Mouse (Mus musculus) midbrain, embryonic 15.5 days (tissue): ENCODE data around the gene Ppme1. TPM values are rescaled to one million over a fixed set of nuclear protein-coding genes. Genes with fewer than 3 reads are reported as not detected.
A peak's percentile ranks its signal among the peaks of the same experiment; 100 is the strongest.

Experiments used
- ATAC-seq: fragments of 200-750 bp; cut with Nextera tagmentation; replicated peaks from 2 replicates; pipeline ENCODE4 v1.8.0; 2017; ENCODE audit warnings: moderate TSS enrichment
- H3K27ac ChIP-seq: fragments of 300-500 bp; sonication (generic); 2 replicates; pipeline ENCODE4 v1.5.1; 2015; ENCODE audit warnings: mild to moderate bottlenecking, inconsistent platforms
- H3K27me3 ChIP-seq: fragments of 300-500 bp; sonication (generic); replicated peaks from 2 replicates; pipeline ENCODE4 v1.6.1; 2015; ENCODE audit warnings: inconsistent platforms
- H3K36me3 ChIP-seq: fragments of 300-500 bp; sonication (generic); replicated peaks from 2 replicates; pipeline ENCODE4 v1.6.1; 2015; ENCODE audit warnings: inconsistent platforms
- H3K4me1 ChIP-seq: fragments of 300-500 bp; sonication (generic); 2 replicates; pipeline ENCODE4 v1.6.1; 2015; ENCODE audit warnings: inconsistent platforms
- H3K4me2 ChIP-seq: fragments of 300-500 bp; sonication (generic); 2 replicates; pipeline ENCODE4 v1.6.1; 2015; ENCODE audit warnings: inconsistent platforms, mild to moderate bottlenecking, moderate library complexity
- H3K4me3 ChIP-seq: fragments of 300-500 bp; sonication (generic); 2 replicates; pipeline ENCODE4 v1.5.1; 2015; ENCODE audit warnings: mild to moderate bottlenecking, inconsistent platforms
- H3K9ac ChIP-seq: fragments of 300-500 bp; sonication (generic); 2 replicates; pipeline ENCODE4 v1.6.1; 2015; ENCODE audit warnings: mild to moderate bottlenecking, inconsistent platforms
- H3K9me3 ChIP-seq: fragments of 300-500 bp; sonication (generic); 2 replicates; pipeline ENCODE4 v1.6.1; 2016; ENCODE audit warnings: inconsistent platforms
- WGBS: fragments of 180-500 bp; shearing (Covaris S2); methylation state at CpG from one replicate; pipeline ENCODE4 v1.1.7; 2015; ENCODE audit warnings: mixed read lengths; 5-methylcytosine and 5-hydroxymethylcytosine counted together
- polyA plus RNA-seq: library from polyadenylated mRNA; unstranded; fragments of >200 nt; fragmentation: Nextera tagmentation; extraction: Ambion mirVana; gene quantifications from 2 replicates; pipeline ENCODE4 v1.2.1, GENCODE M21; 2015

Ppme1 gene
- polyA plus RNA-seq, 1 experiment from 2014 or later, result 183 TPM

DNA sequence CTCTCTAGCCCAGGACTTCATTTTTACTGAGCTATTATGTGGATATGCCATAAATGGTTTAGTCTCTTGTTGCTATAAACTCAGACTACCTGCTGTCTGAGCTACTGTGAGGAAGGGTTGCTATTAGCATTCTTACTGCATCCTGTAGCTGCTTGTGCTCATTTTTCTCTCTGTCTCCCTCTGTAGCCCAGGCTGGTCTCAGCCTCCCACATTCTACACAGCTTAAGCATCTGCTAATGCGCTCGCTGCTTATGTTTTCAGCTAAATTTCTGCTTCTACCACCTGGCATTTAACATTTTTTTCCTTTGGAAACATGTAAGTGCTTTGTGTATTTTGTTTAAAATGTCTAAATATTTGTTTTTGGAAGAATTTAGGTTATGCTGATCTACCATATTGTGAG, 76.4 kb downstream of the Ppme1 start:
- WGBS, result 94% methylated on average over 2 of the region's 2 CpGs
- Histone ChIP-seq H3K4me2 (no peak overlapping the region), H3K9ac (no peak overlapping the region), H3K36me3 (no peaks in the 10 kb centered on the region), H3K27me3 (no peaks in the 10 kb centered on the region), H3K4me3 (no peak overlapping the region), H3K9me3 (no peaks in the 10 kb centered on the region), H3K4me1 (no peaks in the 10 kb centered on the region), H3K27ac (no peak overlapping the region)
- no peak for ATAC-seq

DNA sequence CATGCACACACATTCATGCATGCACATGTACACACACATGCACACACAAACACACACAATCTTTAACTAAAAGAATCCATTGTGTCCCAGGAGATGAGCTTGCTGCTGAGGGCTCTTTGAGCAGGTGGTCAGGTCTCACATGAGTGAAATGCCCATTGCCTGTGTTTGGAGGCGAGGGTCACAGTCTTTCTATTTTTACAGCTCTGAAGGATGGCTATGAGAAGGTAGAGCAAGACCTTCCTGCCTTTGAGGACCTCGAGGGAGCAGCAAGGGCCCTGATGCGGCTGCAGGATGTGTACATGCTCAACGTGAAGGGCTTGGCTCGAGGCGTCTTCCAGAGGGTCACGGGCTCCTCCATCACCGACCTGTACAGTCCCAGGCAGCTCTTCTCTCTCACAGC, 78.6 kb downstream of the Ppme1 start:
- ATAC-seq, result no peak
- 87% methylated on average over 8 of the region's 8 CpGs for WGBS

DNA sequence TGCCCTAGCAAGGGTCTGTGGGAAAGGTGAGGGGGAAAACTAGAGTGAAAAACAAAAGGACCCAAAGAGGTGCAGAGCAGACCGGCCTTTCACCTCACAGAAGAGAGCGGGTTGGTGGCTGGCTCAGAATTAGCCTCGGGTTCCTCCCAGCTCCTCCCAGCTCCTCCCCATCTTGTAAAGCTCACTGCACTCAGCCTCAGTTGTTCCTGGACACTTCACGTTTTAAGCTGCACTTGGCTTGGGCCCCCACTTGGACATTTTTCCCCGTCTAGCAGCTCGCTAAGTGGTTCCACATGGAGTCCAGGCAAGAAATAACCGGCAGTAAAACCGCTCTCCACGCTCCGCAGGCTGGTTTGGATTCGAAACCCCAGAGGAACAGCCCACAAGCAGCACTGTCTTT, 83.5 kb downstream of the Ppme1 start:
- H3K9ac ChIP-seq, result no peak overlapping the region
- 37% methylated on average over 11 of the region's 11 CpGs for WGBS
- H3K4me1 ChIP-seq, result peaks cover 24% of the 10 kb centered on the region
- no peak overlapping the region for H3K4me3 ChIP-seq
- no peaks in the 10 kb centered on the region for H3K9me3 ChIP-seq
- no peaks in the 10 kb centered on the region for H3K27me3 ChIP-seq
- 0 out of 2 replicates have a peak, but pooled peaks have one; percentile 18 for ATAC-seq
- H3K4me2 ChIP-seq, result peak overlapping the region; percentile 10; the same call in 1 of the 2 replicates
- H3K36me3 ChIP-seq, result no peaks in the 10 kb centered on the region
- peak overlapping the region; percentile 63 for H3K27ac ChIP-seq

More for the DNA sequence above, 78.6 kb downstream of the Ppme1 start:
- H3K4me1 ChIP-seq, result peaks cover 5% of the 10 kb centered on the region
- H3K4me3 ChIP-seq, result no peak overlapping the region
- no peaks in the 10 kb centered on the region for H3K36me3 ChIP-seq
- no peak overlapping the region for H3K4me2 ChIP-seq
- no peak overlapping the region for H3K27ac ChIP-seq
- H3K9me3 ChIP-seq, result no peaks in the 10 kb centered on the region
- H3K27me3 ChIP-seq, result no peaks in the 10 kb centered on the region
- H3K9ac ChIP-seq, result no peak overlapping the region

DNA sequence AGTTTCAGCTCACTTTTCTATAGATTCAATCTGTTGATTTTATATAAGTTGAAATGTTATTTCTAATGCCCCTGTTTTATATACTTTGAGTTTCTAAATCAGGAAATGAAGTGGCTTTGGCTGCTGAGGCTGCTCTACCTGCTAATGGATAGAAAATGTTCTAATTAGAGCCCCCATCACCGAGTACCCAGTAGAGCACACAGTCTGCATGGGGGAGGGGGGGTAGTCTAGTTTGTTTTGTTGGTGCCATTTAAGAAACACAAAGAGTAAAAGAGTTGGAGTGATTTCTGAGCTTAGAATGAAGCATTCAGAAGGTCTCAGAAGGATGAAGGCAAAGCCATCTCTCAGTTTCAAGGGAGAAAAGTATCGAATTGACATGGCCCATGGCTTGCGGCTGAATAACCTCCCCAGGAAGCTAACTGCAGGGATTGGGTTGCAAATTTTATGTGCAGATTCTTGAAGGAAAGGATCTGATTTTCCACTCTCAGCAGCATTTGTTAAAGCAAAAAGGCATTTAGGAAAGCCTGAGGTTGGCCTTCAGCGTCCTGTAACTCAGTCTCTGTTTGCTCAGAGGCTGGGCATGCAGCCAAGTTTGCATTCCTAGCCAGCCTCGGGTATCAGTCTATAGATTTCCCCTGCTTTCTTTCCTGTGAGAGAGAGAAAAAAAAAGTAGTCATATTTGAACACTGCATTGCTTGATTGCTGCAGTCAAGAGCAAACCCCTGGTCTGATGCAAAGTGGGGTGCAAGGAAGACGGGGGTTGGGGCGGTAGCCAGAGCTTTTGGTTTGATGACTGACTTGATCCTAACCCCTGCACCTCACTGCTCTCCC, 84.1 kb downstream of the Ppme1 start:
- Histone ChIP-seq H3K27ac (peak overlapping the region; percentile 63), H3K4me1 (peaks cover 24% of the 10 kb centered on the region), H3K9me3 (no peaks in the 10 kb centered on the region), H3K9ac (no peak overlapping the region), H3K36me3 (no peaks in the 10 kb centered on the region), H3K4me2 (peak overlapping the region; percentile 10; the same call in 1 of the 2 replicates), H3K27me3 (no peaks in the 10 kb centered on the region), H3K4me3 (no peak overlapping the region)
- peak; percentile 52; the same call in 1 of the 2 replicates for ATAC-seq
- WGBS, result 23% methylated on average over 7 of the region's 7 CpGs

DNA sequence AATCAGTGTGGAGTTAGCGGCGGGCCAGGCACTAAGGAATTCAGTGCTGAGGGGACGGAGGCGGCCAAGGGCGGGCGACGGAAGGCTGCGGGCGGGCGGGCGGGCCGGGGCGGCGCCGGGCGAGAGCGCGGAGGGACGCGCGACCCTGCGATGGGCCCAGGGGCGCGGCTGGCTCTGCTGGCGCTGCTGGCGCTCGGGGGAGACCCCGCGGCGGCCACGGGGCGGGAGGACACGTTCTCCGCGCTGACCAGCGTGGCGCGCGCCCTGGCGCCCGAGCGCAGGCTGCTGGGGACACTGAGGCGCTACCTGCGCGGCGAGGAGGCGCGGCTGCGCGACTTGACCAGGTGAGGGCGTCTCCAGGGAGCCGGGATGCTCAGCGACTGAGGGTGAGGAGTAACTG, 86.7 kb downstream of the Ppme1 start, which contains the start of gene P4ha3:
Gene P4ha3 (plus strand): TSS at position 138 of the 400 bp plus-strand sequence.
- 0% methylated on average over 53 of the region's 53 CpGs for WGBS
- H3K4me2 ChIP-seq, result peak within 1 kb of the TSS; percentile 92

DNA sequence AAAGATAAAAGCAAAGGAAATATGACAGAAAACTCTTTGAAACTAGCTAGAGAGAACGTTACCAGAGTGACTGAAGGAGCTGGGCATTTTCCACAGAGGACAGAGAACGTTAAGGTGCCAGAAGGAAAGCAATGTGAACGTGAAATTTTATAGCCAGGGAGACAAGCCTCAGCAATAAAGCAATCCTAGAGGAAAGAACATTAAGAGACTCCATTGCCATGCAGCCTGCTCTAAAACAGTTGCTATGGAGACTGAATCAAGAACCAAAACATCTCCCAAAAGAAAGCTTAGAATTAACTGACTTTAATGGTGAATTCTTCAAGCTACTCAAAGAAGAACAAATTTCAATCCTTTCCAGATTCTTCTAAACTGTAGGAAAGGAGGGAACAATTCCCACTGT, 88.8 kb downstream of the Ppme1 start:
- H3K4me2 ChIP-seq, result no peak overlapping the region
- no peaks in the 10 kb centered on the region for H3K36me3 ChIP-seq
- no peak for ATAC-seq
- no peak overlapping the region for H3K9ac ChIP-seq
- peaks cover 16% of the 10 kb centered on the region for H3K4me1 ChIP-seq
- H3K27ac ChIP-seq, result no peak overlapping the region
- 11% methylated on average over 3 of the region's 3 CpGs for WGBS
- H3K9me3 ChIP-seq, result no peaks in the 10 kb centered on the region
- H3K27me3 ChIP-seq, result no peaks in the 10 kb centered on the region
- H3K4me3 ChIP-seq, result no peak overlapping the region

More for the DNA sequence above, 86.7 kb downstream of the Ppme1 start, which contains the start of gene P4ha3:
- ATAC-seq, result peak; percentile 59
- no peaks in the 10 kb centered on the region for H3K36me3 ChIP-seq
- no peak within 1 kb of the TSS for H3K27ac ChIP-seq
- H3K9me3 ChIP-seq, result no peaks in the 10 kb centered on the region
- peak within 1 kb of the TSS; percentile 50 for H3K9ac ChIP-seq
- H3K4me3 ChIP-seq, result peak within 1 kb of the TSS; percentile 54
- no peaks in the 10 kb centered on the region for H3K27me3 ChIP-seq
- peaks cover 24% of the 10 kb centered on the region for H3K4me1 ChIP-seq

DNA sequence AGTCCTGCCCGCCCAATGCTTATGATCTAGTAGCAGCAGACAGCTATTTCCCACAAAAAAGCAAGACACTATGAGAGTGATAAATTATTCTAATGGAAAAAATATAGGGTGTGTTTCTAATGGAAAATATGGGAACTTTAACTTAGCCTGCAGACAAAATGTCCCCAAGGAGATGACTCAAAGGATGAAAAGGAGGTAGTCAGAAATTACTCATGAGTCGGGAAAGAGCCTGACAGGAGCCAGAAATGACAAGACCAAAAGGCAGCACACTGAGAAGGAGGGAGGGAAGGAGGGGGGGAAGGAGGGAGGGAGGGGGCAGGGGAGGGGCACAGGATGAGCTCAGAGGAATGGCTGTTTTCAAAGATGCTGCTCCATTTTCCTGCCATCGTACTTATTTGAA, 90.5 kb downstream of the Ppme1 start:
- no peak overlapping the region for H3K9ac ChIP-seq
- H3K4me2 ChIP-seq, result no peak overlapping the region
- H3K4me1 ChIP-seq, result peaks cover 10% of the 10 kb centered on the region
- 47% methylated on average over 3 of the region's 3 CpGs for WGBS
- no peak overlapping the region for H3K4me3 ChIP-seq
- no peaks in the 10 kb centered on the region for H3K36me3 ChIP-seq
- H3K9me3 ChIP-seq, result no peaks in the 10 kb centered on the region
- no peaks in the 10 kb centered on the region for H3K27me3 ChIP-seq
- no peak for ATAC-seq
- no peak overlapping the region; the same call in 1 of the 2 replicates for H3K27ac ChIP-seq

DNA sequence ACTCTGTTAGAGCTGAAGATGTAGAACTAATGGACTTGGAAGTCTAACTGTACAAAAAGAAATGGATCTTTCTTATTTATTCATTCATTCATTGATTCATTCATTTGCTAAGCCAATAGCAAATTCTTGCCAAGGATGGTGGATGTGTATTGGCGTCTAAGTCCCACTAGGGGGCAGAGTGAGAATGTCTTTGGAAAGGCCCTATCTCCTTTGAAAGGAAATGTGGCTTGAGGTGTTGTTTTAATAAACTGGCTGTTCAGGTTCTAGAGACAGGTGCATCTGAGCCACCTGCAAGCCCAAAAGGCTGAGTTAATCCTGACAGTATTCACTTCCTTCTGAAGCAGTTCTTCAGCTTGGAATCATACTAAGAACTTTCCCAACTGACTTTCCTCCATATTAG, 92.3 kb downstream of the Ppme1 start:
- H3K4me2 ChIP-seq, result no peak overlapping the region
- 0% methylated on average over 1 of the region's 1 CpGs for WGBS

More for the DNA sequence above, 92.3 kb downstream of the Ppme1 start:
- ATAC-seq, result no peak
- H3K36me3 ChIP-seq, result peaks cover 3% of the 10 kb centered on the region; the same call in 1 of the 2 replicates
- H3K27ac ChIP-seq, result no peak overlapping the region
- H3K9ac ChIP-seq, result no peak overlapping the region
- no peaks in the 10 kb centered on the region for H3K9me3 ChIP-seq
- H3K27me3 ChIP-seq, result no peaks in the 10 kb centered on the region
- H3K4me3 ChIP-seq, result no peak overlapping the region
- no peaks in the 10 kb centered on the region; the same call in 1 of the 2 replicates for H3K4me1 ChIP-seq

Other genes starting within 250 kb of the Ppme1 start
- 16.0 and 19.4 TPM in 2 replicates for gene Lipt2, start 213.0 kb downstream of the Ppme1 start, polyA plus RNA-seq
- gene Kcne3, start 195.8 kb downstream of the Ppme1 start, polyA plus RNA-seq, result 0.60 and 0.98 TPM in 2 replicates
- gene Pgm2l1, start 144.9 kb downstream of the Ppme1 start, polyA plus RNA-seq, result 29.9 and 30.6 TPM in 2 replicates
- 6.5 and 6.8 TPM in 2 replicates for gene P4ha3, start 86.8 kb downstream of the Ppme1 start, polyA plus RNA-seq
- 20.3 and 22.4 TPM in 2 replicates for gene C2cd3, start 74 bp downstream of the Ppme1 start, polyA plus RNA-seq
- gene Ucp3, start 100.7 kb upstream of the Ppme1 start, polyA plus RNA-seq, result not detected in 2 replicates
- 57.2 and 61.6 TPM in 2 replicates for gene Ucp2, start 121.0 kb upstream of the Ppme1 start, polyA plus RNA-seq
- 3.7 and 4.9 TPM in 2 replicates for gene Dnajb13, start 142.7 kb upstream of the Ppme1 start, polyA plus RNA-seq
- gene Coa4, start 164.8 kb upstream of the Ppme1 start, polyA plus RNA-seq, result 15.5 and 17.7 TPM in 2 replicates
- 253 and 260 TPM in 2 replicates for gene Rab6a, start 235.1 kb upstream of the Ppme1 start, polyA plus RNA-seq
- gene Mrpl48, start 236.0 kb upstream of the Ppme1 start, polyA plus RNA-seq, result 79.0 and 80.2 TPM in 2 replicates